Mouse (Mus musculus) limb, embryonic 10.5 days (tissue): Measurements from ENCODE around the gene Ceacam18. TPM values are rescaled to one million over a fixed set of nuclear protein-coding genes. Genes with fewer than 3 reads are reported as not detected.

Experiments used
- DNase-seq: peaks from one replicate; pipeline ENCODE4 v3.0.0-alpha.2; 2017; ENCODE audit warnings: low spot score
- H3K27ac ChIP-seq: fragments of 300-500 bp; sonication (generic); 2 replicates; pipeline ENCODE4 v1.5.1; 2016; ENCODE audit warnings: mild to moderate bottlenecking
- H3K27me3 ChIP-seq: fragments of 300-500 bp; sonication (generic); 2 replicates; pipeline ENCODE4 v1.6.1; 2016; ENCODE audit warnings: low read depth, mild to moderate bottlenecking; ENCODE audit not compliant: poor library complexity, severe bottlenecking
- H3K36me3 ChIP-seq: fragments of 300-500 bp; sonication (generic); 2 replicates; pipeline ENCODE4 v1.6.1; 2016; ENCODE audit warnings: mild to moderate bottlenecking, moderate library complexity
- H3K4me1 ChIP-seq: fragments of 300-500 bp; sonication (generic); 2 replicates; pipeline ENCODE4 v1.6.1; 2016
- H3K4me3 ChIP-seq: fragments of 300-500 bp; sonication (generic); 2 replicates; pipeline ENCODE4 v1.5.1; 2016; ENCODE audit warnings: mild to moderate bottlenecking, moderate library complexity
- H3K9me3 ChIP-seq: fragments of 300-500 bp; sonication (generic); replicated peaks from 2 replicates; pipeline ENCODE4 v1.6.1; 2016; ENCODE audit warnings: mild to moderate bottlenecking
- WGBS: fragments of 180-500 bp; shearing (Covaris S2); methylation state at CpG from one replicate; pipeline ENCODE4 v1.1.7; 2016; 5-methylcytosine and 5-hydroxymethylcytosine counted together
- polyA plus RNA-seq: library from polyadenylated mRNA; unstranded; fragments of >200 nt; fragmentation: Nextera tagmentation; extraction: Ambion mirVana; gene quantifications from 2 replicates; pipeline ENCODE4 v1.2.1, GENCODE M21; 2016

The Ceacam18 gene
- polyA plus RNA-seq: not detected in 2 replicates

DNA sequence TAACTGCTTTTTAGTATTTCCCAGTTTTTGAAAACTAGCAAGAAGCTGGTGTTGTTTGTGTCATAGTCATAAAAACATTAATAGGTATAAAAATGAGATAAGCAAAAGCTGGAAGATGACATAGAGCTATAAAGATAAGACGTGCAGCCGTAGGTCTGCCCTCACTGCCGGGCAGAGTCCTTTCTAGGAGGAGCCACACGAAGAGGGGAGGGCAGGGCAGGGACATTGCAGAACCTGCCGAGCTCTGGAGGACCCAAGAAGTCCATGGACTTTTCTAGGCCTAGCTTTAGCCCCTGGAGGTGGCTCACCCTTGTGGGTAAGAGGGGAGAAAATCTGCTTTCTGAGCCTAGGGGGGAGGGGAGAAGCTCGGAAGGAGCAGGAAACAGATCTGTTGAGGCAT is at the start of gene Ceacam18:
Gene Ceacam18, plus strand, starts transcription at position 208 of the 400 bp plus-strand sequence.
- H3K27ac ChIP-seq: no peak within 1 kb of the TSS
- no peak within 1 kb of the TSS for H3K4me3 ChIP-seq
- 79% methylated on average over 6 of the region's 6 CpGs for WGBS
- no peaks in the 10 kb centered on the region for H3K36me3 ChIP-seq
- no peaks in the 10 kb centered on the region for H3K9me3 ChIP-seq
- H3K4me1 ChIP-seq: no peaks in the 10 kb centered on the region
- no peaks in the 10 kb centered on the region for H3K27me3 ChIP-seq
- DNase-seq: no peak

DNA sequence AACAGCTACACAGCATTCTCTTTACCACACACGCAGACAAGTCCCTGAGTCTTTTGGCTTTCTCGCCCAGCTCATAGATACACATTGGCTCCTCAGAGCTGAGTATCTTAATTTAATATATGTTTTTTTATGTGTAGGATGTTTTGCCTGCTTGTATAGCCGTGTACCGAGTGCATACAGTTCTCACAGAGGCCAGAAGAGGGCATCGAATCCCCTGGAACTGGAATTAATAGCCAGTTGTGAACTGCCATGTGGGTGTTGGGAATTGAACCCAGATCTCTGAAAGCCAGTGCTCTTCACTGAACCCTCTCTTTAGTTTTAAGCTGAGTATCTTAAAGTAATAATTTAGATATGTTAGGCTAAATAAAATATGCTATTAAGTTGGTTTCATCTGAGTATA is 49.7 kb upstream of the Ceacam18 start:
- 93% methylated on average over 5 of the region's 5 CpGs for WGBS
- no peak for DNase-seq
- no peaks in the 10 kb centered on the region for H3K27me3 ChIP-seq
- H3K4me3 ChIP-seq: no peak overlapping the region
- H3K36me3 ChIP-seq: peaks cover 71% of the 10 kb centered on the region
- H3K4me1 ChIP-seq: peaks cover 12% of the 10 kb centered on the region
- no peaks in the 10 kb centered on the region for H3K9me3 ChIP-seq
- no peak overlapping the region for H3K27ac ChIP-seq

DNA sequence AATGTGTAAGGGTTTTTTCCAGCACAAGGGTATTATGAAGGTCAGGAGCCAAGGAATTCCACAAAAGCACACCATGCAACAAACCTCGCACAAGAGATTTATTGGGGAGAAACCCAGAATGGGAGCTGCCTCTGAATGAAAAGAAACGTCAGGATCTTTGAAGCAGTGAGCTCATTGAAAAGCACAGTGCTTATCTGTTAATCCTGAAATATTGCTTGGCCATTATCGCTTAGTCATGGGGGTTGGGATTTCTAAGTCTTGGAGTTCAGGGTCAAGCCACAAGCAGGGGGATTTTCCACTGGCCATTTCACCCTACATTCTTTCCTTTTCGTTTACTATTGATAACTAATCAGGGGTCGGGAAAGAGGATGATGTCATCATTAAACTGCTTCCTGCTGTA is 32.6 kb upstream of the Ceacam18 start:
- no peak overlapping the region for H3K27ac ChIP-seq
- no peaks in the 10 kb centered on the region for H3K36me3 ChIP-seq
- H3K4me1 ChIP-seq: peaks cover 6% of the 10 kb centered on the region; the same call in 1 of the 2 replicates
- H3K27me3 ChIP-seq: no peaks in the 10 kb centered on the region
- H3K9me3 ChIP-seq: no peaks in the 10 kb centered on the region
- no peak for DNase-seq
- 59% methylated on average over 5 of the region's 5 CpGs for WGBS
- no peak overlapping the region for H3K4me3 ChIP-seq

DNA sequence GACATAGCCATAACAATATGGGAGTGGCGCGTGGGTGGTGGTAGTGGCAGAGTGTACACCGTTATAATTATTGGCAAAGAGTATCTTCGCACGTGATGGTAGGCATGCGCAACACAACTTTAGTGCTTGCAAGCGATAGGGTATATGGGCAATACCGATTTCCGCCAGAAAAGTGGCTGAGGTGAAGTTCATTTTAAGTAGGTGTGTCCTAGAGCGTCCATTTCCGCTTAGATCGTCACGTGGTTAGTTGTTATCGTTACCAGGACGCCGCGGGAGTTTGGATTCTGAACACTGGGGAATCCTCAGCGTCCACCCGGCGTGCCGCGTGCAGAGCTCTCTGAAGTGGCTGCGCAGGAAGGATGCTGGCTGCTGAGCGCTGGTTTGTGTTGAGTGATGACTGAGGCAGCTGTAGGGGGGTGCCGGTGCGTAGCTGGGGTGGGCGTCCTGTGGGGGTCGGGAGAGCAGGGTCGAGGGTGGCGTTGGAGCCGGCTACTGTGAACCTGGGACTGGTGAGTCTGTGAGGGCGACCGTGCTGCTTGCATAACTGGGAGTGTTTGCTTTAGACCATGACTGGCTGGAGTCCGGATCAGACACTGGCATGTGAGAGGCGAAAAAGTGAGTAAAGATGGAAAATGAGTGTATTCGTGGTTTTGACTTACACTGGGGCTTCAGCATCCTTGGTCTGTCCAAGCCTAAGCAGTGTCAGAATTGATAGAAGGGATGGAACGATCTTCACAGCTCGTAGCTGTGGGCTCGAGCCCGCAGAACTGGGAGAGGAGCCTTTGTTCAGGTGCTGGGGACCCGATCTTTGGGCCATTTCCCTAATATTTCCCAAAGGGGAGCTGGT is 27.4 kb upstream of the Ceacam18 start, which contains the start of gene Zfp819:
Gene Zfp819, plus strand, starts transcription at position 274 of the 847 bp plus-strand sequence.
- Histone ChIP-seq H3K4me3 (peak within 1 kb of the TSS; percentile 63), H3K27ac (peak within 1 kb of the TSS; percentile 62; the same call in 1 of the 2 replicates), H3K9me3 (no peaks in the 10 kb centered on the region), H3K36me3 (no peaks in the 10 kb centered on the region), H3K4me1 (peaks cover 12% of the 10 kb centered on the region), H3K27me3 (no peaks in the 10 kb centered on the region)
- 18% methylated on average over 41 of the region's 41 CpGs for WGBS
- peak; percentile 73 for DNase-seq

DNA sequence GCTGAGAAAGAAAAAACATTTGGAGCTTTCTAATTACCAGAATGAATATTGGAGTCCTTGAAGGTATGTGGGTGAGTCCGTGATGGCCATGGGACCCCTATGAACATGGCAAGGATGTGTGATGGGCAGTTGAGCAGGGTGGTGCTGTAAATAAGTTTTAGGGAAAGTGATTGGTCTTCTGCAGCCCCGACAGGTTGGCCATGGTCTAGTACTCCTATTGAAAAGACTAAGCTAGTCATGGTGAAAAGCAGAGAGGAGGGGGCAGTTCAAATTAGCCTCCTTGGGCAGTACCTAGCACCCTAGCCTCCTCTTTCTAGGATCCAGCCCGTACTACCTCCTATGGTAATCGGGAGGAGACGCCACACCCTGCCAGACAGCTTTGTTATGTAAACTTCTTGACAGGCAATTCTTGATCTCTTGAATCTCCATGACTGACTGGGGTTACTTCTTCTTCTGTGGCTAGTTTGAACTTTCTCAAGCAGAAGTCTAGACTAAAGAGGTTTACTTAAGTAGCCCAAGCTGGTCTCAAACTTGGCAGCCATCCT is 26.7 kb upstream of the Ceacam18 start:
- 41% methylated on average over 5 of the region's 5 CpGs for WGBS
- peaks cover 9% of the 10 kb centered on the region; the same call in 1 of the 2 replicates for H3K4me1 ChIP-seq
- H3K36me3 ChIP-seq: no peaks in the 10 kb centered on the region
- no peaks in the 10 kb centered on the region for H3K9me3 ChIP-seq
- H3K27me3 ChIP-seq: no peaks in the 10 kb centered on the region
- no peak overlapping the region for H3K27ac ChIP-seq
- peak overlapping the region; percentile 63 for H3K4me3 ChIP-seq
- no peak for DNase-seq

DNA sequence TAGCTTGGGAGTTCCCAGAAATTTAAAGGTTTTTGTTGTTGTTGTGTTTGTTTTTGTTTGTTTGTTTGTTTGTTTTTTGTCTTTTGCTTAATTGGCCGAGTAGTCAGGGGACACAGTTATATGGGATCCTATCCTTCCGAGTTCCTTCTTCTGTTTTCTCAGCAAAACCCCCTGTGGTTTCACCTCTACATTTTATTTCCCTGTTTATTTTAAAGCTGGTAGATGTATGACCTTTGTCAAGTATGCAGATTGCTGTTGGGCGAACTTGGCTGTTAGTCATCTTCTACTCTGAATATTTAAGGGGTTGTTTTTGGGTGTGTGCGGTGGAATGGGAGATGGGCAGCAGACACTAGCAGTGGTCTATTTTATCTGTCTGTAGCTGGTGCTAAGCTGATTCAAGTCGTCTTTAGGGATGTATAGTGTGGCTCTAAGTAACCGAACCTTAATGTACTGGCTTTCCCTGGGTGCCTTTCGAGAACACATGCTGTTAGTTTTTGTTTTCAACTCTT is 26.1 kb upstream of the Ceacam18 start:
- Histone ChIP-seq H3K4me1 (peaks cover 9% of the 10 kb centered on the region; the same call in 1 of the 2 replicates), H3K36me3 (no peaks in the 10 kb centered on the region), H3K27ac (no peak overlapping the region), H3K27me3 (no peaks in the 10 kb centered on the region), H3K4me3 (no peak overlapping the region), H3K9me3 (no peaks in the 10 kb centered on the region)
- DNase-seq: no peak
- 85% methylated on average over 7 of the region's 7 CpGs for WGBS

DNA sequence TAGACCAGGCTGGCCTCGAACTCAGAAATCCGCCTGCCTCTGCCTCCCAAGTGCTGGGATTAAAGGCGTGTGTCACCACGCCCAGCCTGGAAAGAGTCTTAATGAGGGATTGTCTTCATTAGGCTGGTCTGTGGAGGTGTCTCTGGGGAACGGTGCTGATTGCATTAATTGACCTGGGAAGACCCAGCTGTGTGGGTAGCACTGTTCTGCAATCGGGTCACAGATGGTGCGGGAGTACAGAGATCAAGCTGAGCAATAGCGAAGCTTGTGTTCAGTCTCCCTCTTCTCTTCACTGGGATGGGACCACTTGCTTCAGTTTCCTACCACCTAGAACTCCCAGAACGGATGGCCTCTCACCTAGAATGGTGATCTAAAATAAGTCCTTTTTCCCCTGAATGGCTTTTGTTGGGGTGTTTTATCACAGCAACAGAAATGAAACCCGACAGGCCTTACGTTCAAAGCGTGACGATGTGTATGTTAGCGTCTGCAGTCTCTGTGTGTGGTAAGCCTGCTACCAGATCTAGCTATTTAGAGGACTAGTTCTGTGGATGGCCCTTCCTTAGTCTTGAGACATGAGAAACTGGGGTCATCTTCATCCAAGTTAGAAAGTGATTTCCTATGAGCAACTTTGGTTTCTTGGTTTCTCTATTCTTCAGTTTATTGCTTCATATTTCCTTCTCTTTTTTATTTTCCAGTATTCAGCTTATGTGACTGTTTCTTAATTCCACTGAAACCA is 20.5 kb upstream of the Ceacam18 start:
- no peaks in the 10 kb centered on the region for H3K27me3 ChIP-seq
- no peak for DNase-seq
- no peaks in the 10 kb centered on the region for H3K36me3 ChIP-seq
- H3K4me1 ChIP-seq: no peaks in the 10 kb centered on the region
- 93% methylated on average over 14 of the region's 14 CpGs for WGBS
- no peaks in the 10 kb centered on the region for H3K9me3 ChIP-seq
- no peak overlapping the region for H3K27ac ChIP-seq
- H3K4me3 ChIP-seq: no peak overlapping the region

DNA sequence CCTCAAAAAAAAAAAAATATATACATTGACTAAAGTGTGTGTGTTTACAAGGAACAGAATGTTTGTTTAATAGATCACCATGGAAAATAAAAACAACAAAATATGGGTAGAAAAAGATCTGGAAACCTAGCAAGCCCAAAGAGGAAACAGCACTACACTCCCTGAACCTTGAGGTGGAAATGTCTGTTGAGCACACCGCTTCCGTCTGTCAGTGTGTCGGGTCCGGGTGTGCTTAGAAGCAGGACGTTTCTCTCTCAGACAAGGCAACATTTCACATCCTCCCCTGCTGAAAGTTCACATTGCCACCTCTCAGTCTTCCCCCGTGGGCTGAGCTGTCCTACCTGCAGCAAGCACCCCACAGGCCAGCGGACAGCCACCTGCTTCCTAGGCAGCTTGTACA is 11.6 kb upstream of the Ceacam18 start:
- no peak overlapping the region for H3K4me3 ChIP-seq
- DNase-seq: no peak
- no peaks in the 10 kb centered on the region for H3K27me3 ChIP-seq
- peaks cover 4% of the 10 kb centered on the region for H3K4me1 ChIP-seq
- no peaks in the 10 kb centered on the region for H3K9me3 ChIP-seq
- no peaks in the 10 kb centered on the region for H3K36me3 ChIP-seq
- H3K27ac ChIP-seq: no peak overlapping the region
- 85% methylated on average over 7 of the region's 7 CpGs for WGBS

DNA sequence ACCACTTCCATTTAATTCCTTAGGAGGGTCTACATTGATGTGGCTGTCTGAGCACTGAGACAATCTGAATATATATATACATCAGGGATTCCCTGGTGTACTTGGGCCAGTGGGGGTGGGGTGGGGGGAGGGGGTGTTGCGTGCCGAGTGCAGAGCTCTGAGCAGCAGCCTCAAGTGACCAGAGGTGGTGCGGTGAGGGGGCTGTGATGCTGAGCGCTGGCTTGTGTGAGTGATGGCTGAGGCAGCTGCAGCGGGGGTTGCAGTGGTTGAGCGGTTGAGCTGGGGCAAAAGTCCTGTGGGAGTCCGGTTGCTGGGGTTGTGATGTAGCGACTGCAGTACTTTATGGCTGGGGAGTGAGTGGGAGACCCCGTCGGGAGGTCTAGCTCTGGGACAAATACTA is 10.7 kb upstream of the Ceacam18 start:
- no peaks in the 10 kb centered on the region for H3K9me3 ChIP-seq
- peak; percentile 41 for DNase-seq
- H3K36me3 ChIP-seq: no peaks in the 10 kb centered on the region
- no peak overlapping the region for H3K27ac ChIP-seq
- peaks cover 4% of the 10 kb centered on the region for H3K4me1 ChIP-seq
- WGBS: 14% methylated on average over 10 of the region's 10 CpGs
- no peaks in the 10 kb centered on the region for H3K27me3 ChIP-seq
- H3K4me3 ChIP-seq: no peak overlapping the region

DNA sequence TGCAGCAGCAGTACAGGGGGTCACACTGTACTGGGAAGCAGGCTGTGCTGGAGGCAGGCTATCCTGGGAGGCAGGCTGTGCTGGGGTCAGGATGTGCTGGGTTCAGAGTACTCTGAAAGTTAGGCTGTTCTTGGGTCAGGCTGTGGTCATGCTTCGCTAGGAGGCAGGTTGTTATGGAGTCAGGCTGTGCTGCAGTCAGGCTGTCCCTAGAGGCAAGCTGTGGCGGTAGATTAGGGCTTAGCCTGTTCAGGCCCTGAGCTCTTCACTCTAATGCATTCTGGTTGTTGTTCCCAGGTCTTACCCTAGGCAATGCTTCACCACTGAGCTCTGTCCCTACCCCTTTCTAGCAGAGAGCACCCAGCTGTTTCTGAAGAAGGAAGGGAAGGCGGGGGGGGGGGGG is 9.4 kb upstream of the Ceacam18 start:
- no peaks in the 10 kb centered on the region for H3K27me3 ChIP-seq
- no peak overlapping the region for H3K27ac ChIP-seq
- no peaks in the 10 kb centered on the region for H3K36me3 ChIP-seq
- 65% methylated on average over 3 of the region's 3 CpGs for WGBS
- peaks cover 4% of the 10 kb centered on the region for H3K4me1 ChIP-seq
- DNase-seq: no peak
- no peak overlapping the region for H3K4me3 ChIP-seq
- H3K9me3 ChIP-seq: no peaks in the 10 kb centered on the region

DNA sequence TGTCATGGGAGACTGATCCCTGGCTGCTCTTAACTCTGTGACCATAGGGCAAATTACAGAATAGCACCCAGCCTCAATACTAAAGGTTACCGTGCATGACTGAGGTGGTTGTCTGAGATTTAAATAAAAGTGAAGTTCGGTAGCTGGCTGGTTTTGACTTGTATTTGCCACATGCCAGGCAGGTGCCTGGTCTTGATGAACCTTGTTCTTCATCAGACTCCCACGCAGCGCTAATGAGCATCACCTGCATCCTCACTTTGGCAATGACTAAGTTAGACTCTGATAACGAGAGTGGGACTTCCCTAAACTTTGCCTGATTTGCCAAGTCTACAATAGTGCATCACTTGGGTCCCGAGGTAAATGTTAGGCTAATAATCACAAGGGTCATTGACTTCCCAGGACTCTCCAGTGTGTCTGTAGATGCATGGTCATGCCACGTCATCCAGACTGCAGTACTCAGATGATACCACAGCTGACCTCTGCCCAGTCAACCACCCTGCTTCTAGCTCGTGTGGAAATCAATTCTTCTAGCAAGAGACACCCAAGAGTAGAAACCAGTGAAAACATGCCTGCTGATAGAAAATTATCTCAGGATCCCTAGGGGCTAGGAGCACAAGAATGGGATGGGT is 8.6 kb upstream of the Ceacam18 start:
- DNase-seq: no peak
- Histone ChIP-seq H3K36me3 (no peaks in the 10 kb centered on the region), H3K9me3 (no peaks in the 10 kb centered on the region), H3K4me3 (no peak overlapping the region), H3K4me1 (peaks cover 4% of the 10 kb centered on the region), H3K27ac (no peak overlapping the region), H3K27me3 (no peaks in the 10 kb centered on the region)
- WGBS: 85% methylated on average over 8 of the region's 8 CpGs

DNA sequence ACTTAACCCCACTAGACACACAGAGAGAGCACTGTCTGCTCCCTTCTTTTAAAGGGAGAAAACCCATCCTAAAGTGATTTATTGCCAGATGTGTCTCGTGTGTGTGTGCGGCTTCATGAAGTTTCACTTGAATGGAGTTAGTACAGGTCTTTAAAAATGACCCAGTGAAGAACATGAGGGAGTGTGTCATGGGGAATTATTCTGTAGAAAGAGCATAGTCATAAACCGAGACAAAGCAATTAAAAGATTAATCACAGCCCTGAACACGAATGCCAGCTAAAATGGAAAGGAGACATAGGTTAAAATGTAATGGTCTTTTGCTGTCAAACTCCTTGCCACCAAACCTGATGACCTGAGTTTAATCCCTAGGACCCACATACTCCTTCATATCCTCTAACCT is 567 bp upstream of the Ceacam18 start:
- 85% methylated on average over 4 of the region's 4 CpGs for WGBS
- no peaks in the 10 kb centered on the region for H3K36me3 ChIP-seq
- DNase-seq: no peak
- H3K9me3 ChIP-seq: no peaks in the 10 kb centered on the region
- H3K4me3 ChIP-seq: no peak overlapping the region
- no peaks in the 10 kb centered on the region for H3K27me3 ChIP-seq
- no peak overlapping the region for H3K27ac ChIP-seq
- H3K4me1 ChIP-seq: no peaks in the 10 kb centered on the region
